Mouse (Mus musculus) stomach, postnatal 0 days (tissue): Measurements from ENCODE around the gene Mcts2.

Experiments used
- CTCF ChIP-seq: IDR thresholded peaks from 2 replicates; pipeline ENCODE4 v1.5.1; 2016; ENCODE audit warnings: antibody characterized with exemption, low read depth, mild to moderate bottlenecking, moderate library complexity
- EP300 ChIP-seq: optimal IDR thresholded peaks from 2 replicates; pipeline ENCODE3; 2016; ENCODE audit warnings: antibody characterized with exemption

GRCm38 (mm10) chr2:152638865-152639264 lies 48.0 kb upstream of the Mcts2 start:
- no peak for TF ChIP-seq CTCF
- no peak for TF ChIP-seq EP300
